Mouse (Mus musculus) heart, embryonic 16.5 days (tissue): ENCODE measurements at regions not wholly inside any gene's neighbourhood (a gene's known extent, or its start where the extent isn't known, plus 50 kb on each side); places are given as distances from the start of the nearest gene placed in this dataset.

ENCODE experiments used
- ATAC-seq: fragments of 200-750 bp; cut with Nextera tagmentation; replicated peaks from 2 replicates; pipeline ENCODE4 v1.8.0; 2017; ENCODE audit warnings: moderate number of reproducible peaks; ENCODE audit not compliant: insufficient read depth, low FRiP score; ENCODE audit errors: extremely low read depth
- H3K27ac ChIP-seq: fragments of 300-500 bp; sonication (generic); 2 replicates; pipeline ENCODE4 v1.5.1; 2014; ENCODE audit warnings: mild to moderate bottlenecking, low read length, control low read depth, moderate library complexity
- H3K27me3 ChIP-seq: fragments of 300-500 bp; sonication (generic); 2 replicates; pipeline ENCODE4 v1.6.1; 2014; ENCODE audit warnings: low read length, mixed read lengths; ENCODE audit not compliant: control insufficient read depth, insufficient read depth
- H3K36me3 ChIP-seq: fragments of 300-500 bp; sonication (generic); 2 replicates; pipeline ENCODE4 v1.6.1; 2014; ENCODE audit not compliant: control insufficient read depth, insufficient read depth
- H3K4me1 ChIP-seq: fragments of 300-500 bp; sonication (generic); 2 replicates; pipeline ENCODE4 v1.6.1; 2014; ENCODE audit warnings: low read length, mixed read lengths; ENCODE audit not compliant: control insufficient read depth, insufficient read depth
- H3K4me2 ChIP-seq: fragments of 300-500 bp; sonication (generic); 2 replicates; pipeline ENCODE4 v1.6.1; 2014; ENCODE audit warnings: low read depth, mild to moderate bottlenecking, control low read depth, low read length
- H3K4me3 ChIP-seq: fragments of 300-500 bp; sonication (generic); 2 replicates; pipeline ENCODE4 v1.5.1; 2014; ENCODE audit warnings: mild to moderate bottlenecking, control low read depth, low read length
- H3K9ac ChIP-seq: fragments of 300-500 bp; sonication (generic); 2 replicates; pipeline ENCODE4 v1.6.1; 2014; ENCODE audit warnings: low read length, control low read depth
- H3K9me3 ChIP-seq: fragments of 300-500 bp; sonication (generic); replicated peaks from 2 replicates; pipeline ENCODE4 v1.6.1; 2016; ENCODE audit warnings: low read length; ENCODE audit not compliant: control insufficient read depth
- WGBS: fragments of 180-500 bp; shearing (Covaris S2); extraction: QIAGEN DNeasy Blood & Tissue Kit; methylation state at CpG from one replicate; pipeline ENCODE4 v1.1.7; 2014; 5-methylcytosine and 5-hydroxymethylcytosine counted together

DNA sequence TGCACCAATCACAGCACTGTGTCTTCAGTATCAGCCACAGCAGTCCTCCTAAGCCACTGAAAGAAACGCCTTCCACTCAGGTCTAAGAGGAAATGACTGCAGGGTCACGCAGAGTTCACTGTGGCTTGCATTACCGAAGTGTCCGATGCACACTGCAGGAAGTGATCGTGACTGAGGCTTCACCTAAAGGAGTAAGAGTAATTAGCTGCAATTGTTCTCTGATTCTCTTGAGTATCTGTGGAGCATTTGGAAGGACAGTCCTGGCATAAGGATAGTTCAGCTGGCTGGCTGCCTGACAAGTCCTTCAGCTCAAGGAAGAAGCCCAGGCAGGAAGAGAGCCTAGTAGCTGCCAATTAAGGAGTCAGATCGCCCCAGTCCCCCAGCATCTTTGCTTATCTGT lies 252.2 kb upstream of the Rpl38 start:
- Histone ChIP-seq H3K4me1 (no peaks in the 10 kb centered on the region), H3K9ac (no peak overlapping the region), H3K27ac (no peak overlapping the region), H3K4me2 (no peak overlapping the region), H3K9me3 (0 out of 2 replicates have a peak, but pooled peaks cover 6% of the 10 kb centered on the region), H3K27me3 (no peaks in the 10 kb centered on the region), H3K36me3 (no peaks in the 10 kb centered on the region), H3K4me3 (no peak overlapping the region)
- ATAC-seq: no peak
- WGBS: 49% methylated on average over 6 of the region's 6 CpGs

- WGBS: 41% methylated on average over 4 of the region's 4 CpGs
- Histone ChIP-seq H3K27ac (no peak overlapping the region), H3K4me3 (no peak overlapping the region), H3K4me2 (no peak overlapping the region), H3K4me1 (peaks cover 4% of the 10 kb centered on the region; the same call in 1 of the 2 replicates), H3K36me3 (no peaks in the 10 kb centered on the region), H3K9ac (no peak overlapping the region), H3K27me3 (no peaks in the 10 kb centered on the region), H3K9me3 (no peaks in the 10 kb centered on the region; the same call in none of the 2 replicates)
- ATAC-seq: no peak
Observed at GRCm38 (mm10) chr11:114404401-114404800, 263.9 kb upstream of the Rpl38 start.

DNA sequence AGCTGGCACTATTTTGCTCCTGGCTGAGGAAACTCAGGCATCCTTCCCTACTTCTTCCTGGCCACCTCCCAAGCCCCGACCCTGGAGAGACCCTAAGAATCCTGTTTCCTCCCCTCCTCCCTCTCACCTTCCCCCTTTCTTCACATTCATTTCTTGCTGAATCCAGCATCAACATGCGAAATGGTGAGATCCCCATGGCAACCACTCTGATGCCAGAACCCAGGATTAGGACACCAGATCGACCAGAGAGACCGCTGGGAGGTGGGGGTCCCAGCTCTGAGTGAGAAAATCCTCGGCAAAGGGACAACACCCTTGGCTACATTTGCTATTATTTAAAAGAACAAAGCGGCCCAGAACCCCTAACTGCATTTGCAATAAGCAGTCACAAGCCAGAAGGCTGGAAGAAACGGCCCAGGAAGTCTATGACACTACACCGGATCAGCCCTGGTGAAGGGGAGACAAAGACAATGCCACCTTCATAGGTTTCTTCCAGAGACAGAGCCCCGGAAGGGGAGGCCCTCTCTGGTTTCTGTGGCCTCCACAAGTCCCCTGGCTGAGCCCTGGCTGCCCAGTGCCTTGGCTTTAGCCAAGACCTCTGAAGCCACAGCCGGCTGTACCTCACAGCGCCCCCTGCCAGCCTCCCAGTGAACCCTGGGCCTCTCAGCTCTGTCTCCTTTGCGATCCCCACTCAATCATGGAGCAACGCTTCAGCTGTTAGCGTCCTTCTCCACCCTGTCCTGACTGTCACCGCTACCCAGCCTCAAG lies 265.6 kb upstream of the Rpl38 start:
- Histone ChIP-seq H3K9me3 (no peaks in the 10 kb centered on the region), H3K9ac (no peak overlapping the region), H3K4me3 (no peak overlapping the region), H3K4me2 (no peak overlapping the region), H3K36me3 (no peaks in the 10 kb centered on the region), H3K27ac (no peak overlapping the region), H3K27me3 (no peaks in the 10 kb centered on the region), H3K4me1 (peaks cover 4% of the 10 kb centered on the region; the same call in 1 of the 2 replicates)
- 48% methylated on average over 15 of the region's 15 CpGs for WGBS
- no peak for ATAC-seq

- Histone ChIP-seq H3K9ac (no peak overlapping the region), H3K4me1 (peaks cover 4% of the 10 kb centered on the region; the same call in 1 of the 2 replicates), H3K27me3 (no peaks in the 10 kb centered on the region), H3K4me2 (no peak overlapping the region), H3K27ac (no peak overlapping the region), H3K9me3 (no peaks in the 10 kb centered on the region), H3K4me3 (no peak overlapping the region), H3K36me3 (no peaks in the 10 kb centered on the region)
- ATAC-seq: no peak
- WGBS: 60% methylated on average over 5 of the region's 5 CpGs
Observed at GRCm38 (mm10) chr11:114400701-114401100, 267.6 kb upstream of the Rpl38 start.

DNA sequence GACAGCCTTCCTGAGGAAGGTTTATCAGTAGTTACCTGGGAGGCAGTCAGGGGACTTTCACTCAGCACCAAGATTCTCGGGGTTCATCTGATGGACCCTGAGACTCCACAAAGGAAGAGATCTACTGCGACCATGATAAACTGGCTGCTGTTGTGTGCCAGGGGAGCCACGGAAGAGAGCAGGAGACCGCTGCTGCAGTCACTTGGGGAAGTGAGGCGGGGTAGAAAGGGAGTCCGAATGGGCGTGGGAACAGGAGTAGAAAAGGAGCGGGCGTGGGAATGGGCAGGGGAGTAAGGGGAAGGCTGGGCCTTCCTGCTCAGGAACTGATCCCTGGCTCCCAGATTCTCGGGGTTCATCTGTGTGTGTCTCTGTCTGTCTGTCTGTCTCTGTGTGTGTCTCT lies 276.2 kb upstream of the Rpl38 start:
- no peak for ATAC-seq
- 57% methylated on average over 10 of the region's 10 CpGs for WGBS

DNA sequence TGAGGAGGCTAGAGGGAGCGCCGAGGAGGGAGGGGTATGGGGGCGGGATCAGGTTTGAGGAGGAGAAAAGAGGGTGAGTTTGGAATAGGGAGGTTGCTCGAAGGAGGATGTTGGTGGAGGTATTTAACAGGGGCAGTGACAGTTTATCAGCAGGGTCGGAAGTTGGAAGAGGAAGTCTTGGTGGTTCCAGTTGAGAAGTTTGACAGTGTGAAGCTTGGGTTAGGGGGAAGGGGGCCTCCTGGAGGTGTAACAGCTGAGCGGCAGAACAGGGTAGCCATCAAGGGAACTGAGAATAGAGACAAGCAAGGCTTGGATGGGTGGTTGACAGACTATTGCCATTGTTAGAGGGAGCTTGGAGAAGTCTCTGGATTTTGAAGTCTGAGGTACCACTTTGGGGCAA lies 276.8 kb upstream of the Rpl38 start:
- peaks cover 7% of the 10 kb centered on the region for H3K9me3 ChIP-seq
- WGBS: 36% methylated on average over 6 of the region's 6 CpGs
- H3K4me1 ChIP-seq: no peaks in the 10 kb centered on the region
- H3K4me2 ChIP-seq: no peak overlapping the region
- peaks cover 4% of the 10 kb centered on the region; the same call in 1 of the 2 replicates for H3K27me3 ChIP-seq
- no peak overlapping the region for H3K4me3 ChIP-seq
- H3K9ac ChIP-seq: no peak overlapping the region
- no peaks in the 10 kb centered on the region for H3K36me3 ChIP-seq
- no peak for ATAC-seq
- no peak overlapping the region for H3K27ac ChIP-seq

More for the DNA sequence above, 276.2 kb upstream of the Rpl38 start:
- Histone ChIP-seq H3K4me1 (no peaks in the 10 kb centered on the region), H3K4me3 (no peak overlapping the region), H3K27ac (no peak overlapping the region), H3K36me3 (no peaks in the 10 kb centered on the region), H3K27me3 (peaks cover 4% of the 10 kb centered on the region; the same call in 1 of the 2 replicates), H3K9me3 (peaks cover 7% of the 10 kb centered on the region), H3K9ac (no peak overlapping the region), H3K4me2 (no peak overlapping the region)

GRCm38 (mm10) chr11:114387091-114387490 lies 281.2 kb upstream of the Rpl38 start:
- Histone ChIP-seq H3K9me3 (peaks cover 3% of the 10 kb centered on the region; the same call in 1 of the 2 replicates), H3K27ac (no peak overlapping the region), H3K9ac (no peak overlapping the region), H3K4me2 (no peak overlapping the region), H3K4me3 (no peak overlapping the region), H3K27me3 (peaks cover 3% of the 10 kb centered on the region; the same call in 1 of the 2 replicates), H3K4me1 (no peaks in the 10 kb centered on the region), H3K36me3 (no peaks in the 10 kb centered on the region)
- ATAC-seq: no peak
- WGBS: 90% methylated on average over 2 of the region's 2 CpGs

- WGBS: 55% methylated on average over 8 of the region's 8 CpGs
- no peak overlapping the region for H3K27ac ChIP-seq
- no peaks in the 10 kb centered on the region for H3K9me3 ChIP-seq
- no peak overlapping the region for H3K9ac ChIP-seq
- no peak overlapping the region for H3K4me2 ChIP-seq
- H3K36me3 ChIP-seq: no peaks in the 10 kb centered on the region
- no peak overlapping the region for H3K4me3 ChIP-seq
- no peak for ATAC-seq
- H3K4me1 ChIP-seq: no peaks in the 10 kb centered on the region
- no peaks in the 10 kb centered on the region for H3K27me3 ChIP-seq
Observed at GRCm38 (mm10) chr11:114379411-114379824, 288.9 kb upstream of the Rpl38 start.

DNA sequence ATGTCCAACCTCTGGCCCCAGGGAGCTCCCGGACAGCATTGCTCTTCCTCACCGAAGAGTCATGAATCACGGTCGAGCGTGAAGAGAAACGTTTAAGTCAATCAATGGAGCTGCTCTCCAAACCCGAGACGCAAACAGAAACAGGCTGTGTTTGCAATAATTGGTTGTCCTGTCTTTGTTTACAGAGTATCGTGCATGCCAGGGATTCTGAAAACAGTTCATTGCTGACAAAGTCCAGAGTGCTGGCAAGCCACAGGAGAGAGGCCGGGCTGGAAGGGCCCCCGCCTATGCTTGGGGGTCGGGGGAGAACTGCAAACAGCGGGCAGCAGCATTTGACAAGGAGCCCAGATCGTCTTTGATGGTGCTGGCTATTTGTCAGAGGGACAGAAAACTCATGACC lies 292.4 kb upstream of the Rpl38 start:
- Histone ChIP-seq H3K4me3 (no peak overlapping the region), H3K9me3 (no peaks in the 10 kb centered on the region), H3K36me3 (no peaks in the 10 kb centered on the region), H3K4me2 (no peak overlapping the region), H3K9ac (no peak overlapping the region), H3K4me1 (no peaks in the 10 kb centered on the region), H3K27me3 (no peaks in the 10 kb centered on the region), H3K27ac (no peak overlapping the region)
- ATAC-seq: no peak
- WGBS: 55% methylated on average over 14 of the region's 14 CpGs
